22 mouse cellular contexts compared by ENCODE assay signal in genomic region chr2:165611551-165612253, GRCm38 (mm10).
"Had no signal": no experiment of that assay in that cellular context is flagged by ENCODE, and none has a peak within 500 bp of the region (broad histone marks: within the 10 kb centered on the region; RNA-seq: fewer than 3 reads in every experiment).

No protein-coding gene starts in this region.

- DNase-seq: gastrocnemius, postnatal 14 days; gastrocnemius, postnatal 36 days; heart, adult 2 months; heart, postnatal 10 days; kidney, adult 11 months; kidney, adult 2 months; kidney, adult 9 months; kidney, postnatal 14 days; kidney, postnatal 36 days; layer of hippocampus, adult 9-11 months; layer of hippocampus, postnatal 36 days; left cerebral cortex, postnatal 4 days had no signal

- H3K27ac ChIP-seq: heart, adult 2 months; hindbrain, embryonic 13.5 days; hindbrain, embryonic 15.5 days; hindbrain, postnatal 0 days; kidney, embryonic 15.5 days; kidney, postnatal 0 days; limb, embryonic 13.5 days; limb, embryonic 15.5 days; liver, embryonic 12.5 days; liver, embryonic 14.5 days had no signal

- H3K4me3 ChIP-seq: heart, adult 2 months; heart, embryonic 12.5 days; hindbrain, embryonic 13.5 days; hindbrain, embryonic 15.5 days; kidney, embryonic 15.5 days; limb, embryonic 13.5 days; limb, embryonic 15.5 days; liver, embryonic 12.5 days had no signal
